Mouse (Mus musculus): ENCODE results near the gene Bola1. TPM values are rescaled to one million over a fixed set of nuclear protein-coding genes. Genes with fewer than 3 reads are reported as not detected.

Bola1 gene
- total and polyA plus RNA-seq, 2 experiments from 2014 or later, result 36.8 to 54.6 TPM

DNA sequence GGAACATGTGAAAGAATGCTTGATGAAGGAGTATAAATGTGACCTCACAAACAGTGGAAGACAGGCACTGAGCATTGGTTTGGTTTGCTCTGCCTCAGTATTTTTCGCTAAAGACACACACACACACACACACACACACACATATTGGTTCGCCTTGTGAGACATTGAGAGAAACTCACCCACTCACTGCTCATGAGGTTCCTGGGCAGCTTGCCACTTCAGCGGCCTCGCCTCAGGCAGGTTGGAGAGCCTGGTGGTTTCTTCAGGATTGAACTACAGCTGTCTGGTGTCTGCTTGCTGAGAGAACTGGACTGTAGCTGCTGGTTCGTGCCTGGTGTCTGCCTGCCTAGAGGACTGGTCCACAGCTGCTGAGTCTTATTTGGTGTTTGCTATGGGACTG lies 40.7 kb upstream of the Bola1 start:
- ATAC-seq (ENCODE audit: low FRiP score), result no peak
- Histone ChIP-seq H3K4me1 (ENCODE audit: insufficient read depth, low read length) (no peaks in the 10 kb centered on the region; the same call in none of the 2 replicates), H3K4me3 (ENCODE audit: low read depth, low read length) (no peak overlapping the region), H3K36me3 (ENCODE audit: insufficient read depth, low read length) (no peaks in the 10 kb centered on the region), H3K4me2 (ENCODE audit: low read depth, low read length, poor library complexity, severe bottlenecking) (no peak overlapping the region), H3K9ac (replicated peaks; ENCODE audit: low read length, poor library complexity, severe bottlenecking) (no peak overlapping the region), H3K27ac (ENCODE audit: low read depth, low read length) (no peak overlapping the region), H3K27me3 (ENCODE audit: insufficient read depth, low read length) (no peaks in the 10 kb centered on the region), H3K9me3 (ENCODE audit: low read length) (no peaks in the 10 kb centered on the region)
- no peak for TF ChIP-seq CTCF (IDR thresholded peaks at IDR 0.05)
- no peak for DNase-seq (ENCODE audit: low spot score)
- WGBS, result 95% methylated on average over 5 of the region's 5 CpGs

- H3K4me1 ChIP-seq (ENCODE audit: insufficient read depth, low read length), result no peaks in the 10 kb centered on the region; the same call in 1 of the 2 replicates
- no peaks in the 10 kb centered on the region for H3K36me3 ChIP-seq (ENCODE audit: insufficient read depth, low read length)
- H3K27me3 ChIP-seq (ENCODE audit: insufficient read depth, low read length), result no peaks in the 10 kb centered on the region
- no peak overlapping the region for H3K27ac ChIP-seq (ENCODE audit: low read depth, low read length)
- WGBS, result 87% methylated on average over 3 of the region's 3 CpGs
- H3K4me3 ChIP-seq (ENCODE audit: low read depth, low read length), result no peak overlapping the region
- H3K9me3 ChIP-seq (ENCODE audit: low read length), result no peaks in the 10 kb centered on the region
- no peak for TF ChIP-seq CTCF (IDR thresholded peaks at IDR 0.05)
- H3K9ac ChIP-seq (replicated peaks; ENCODE audit: low read length, poor library complexity, severe bottlenecking), result no peak overlapping the region
- no peak for ATAC-seq (ENCODE audit: low FRiP score)
- no peak overlapping the region for H3K4me2 ChIP-seq (ENCODE audit: low read depth, low read length, poor library complexity, severe bottlenecking)
- DNase-seq (ENCODE audit: low spot score), result no peak
Observed at GRCm38 (mm10) chr3:96257190-96257589, 37.7 kb upstream of the Bola1 start.

DNA sequence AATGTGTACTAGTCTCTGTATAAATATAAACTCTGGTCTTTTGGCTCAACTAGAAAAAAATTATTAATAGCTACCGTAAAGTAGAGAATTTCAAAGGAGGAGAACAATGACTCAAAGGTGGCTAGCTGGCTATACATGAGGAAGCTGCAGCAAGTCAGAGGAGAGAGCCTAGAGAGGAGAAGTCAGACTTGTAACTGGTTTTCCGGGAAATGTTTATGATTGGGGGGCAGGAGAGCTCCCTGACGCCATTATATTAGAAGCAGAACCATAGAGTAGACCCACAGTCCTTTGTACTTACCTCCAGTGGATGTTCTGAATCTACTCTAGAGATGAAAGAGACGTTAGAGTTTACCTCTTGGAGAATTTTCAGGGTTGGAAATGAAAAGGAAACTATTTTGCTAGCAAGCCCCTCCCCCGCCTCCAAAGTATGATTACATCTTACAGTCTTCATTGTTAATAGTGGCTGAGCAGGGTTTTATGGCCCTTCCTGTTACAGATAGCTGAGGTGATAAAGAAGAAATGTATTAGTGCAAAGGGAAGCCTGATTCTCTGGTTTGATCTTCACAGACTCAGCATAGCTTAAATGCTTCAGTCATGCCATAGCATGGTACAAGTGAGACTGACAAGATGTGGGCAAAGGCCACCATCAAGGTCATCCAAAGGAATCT lies 36.6 kb upstream of the Bola1 start:
- Histone ChIP-seq H3K4me1 (ENCODE audit: insufficient read depth, low read length) (no peaks in the 10 kb centered on the region), H3K36me3 (ENCODE audit: insufficient read depth, low read length) (no peaks in the 10 kb centered on the region), H3K27ac (ENCODE audit: low read depth, low read length) (no peak overlapping the region), H3K9me3 (ENCODE audit: low read length) (no peaks in the 10 kb centered on the region), H3K4me3 (ENCODE audit: low read depth, low read length) (no peak overlapping the region), H3K9ac (replicated peaks; ENCODE audit: low read length, poor library complexity, severe bottlenecking) (no peak overlapping the region), H3K27me3 (ENCODE audit: insufficient read depth, low read length) (no peaks in the 10 kb centered on the region), H3K4me2 (ENCODE audit: low read depth, low read length, poor library complexity, severe bottlenecking) (no peak overlapping the region)
- DNase-seq (ENCODE audit: low spot score) (no peak), ATAC-seq (ENCODE audit: low FRiP score) (no peak)
- TF ChIP-seq CTCF (IDR thresholded peaks at IDR 0.05), result no peak
- WGBS, result 80% methylated on average over 5 of the region's 5 CpGs

DNA sequence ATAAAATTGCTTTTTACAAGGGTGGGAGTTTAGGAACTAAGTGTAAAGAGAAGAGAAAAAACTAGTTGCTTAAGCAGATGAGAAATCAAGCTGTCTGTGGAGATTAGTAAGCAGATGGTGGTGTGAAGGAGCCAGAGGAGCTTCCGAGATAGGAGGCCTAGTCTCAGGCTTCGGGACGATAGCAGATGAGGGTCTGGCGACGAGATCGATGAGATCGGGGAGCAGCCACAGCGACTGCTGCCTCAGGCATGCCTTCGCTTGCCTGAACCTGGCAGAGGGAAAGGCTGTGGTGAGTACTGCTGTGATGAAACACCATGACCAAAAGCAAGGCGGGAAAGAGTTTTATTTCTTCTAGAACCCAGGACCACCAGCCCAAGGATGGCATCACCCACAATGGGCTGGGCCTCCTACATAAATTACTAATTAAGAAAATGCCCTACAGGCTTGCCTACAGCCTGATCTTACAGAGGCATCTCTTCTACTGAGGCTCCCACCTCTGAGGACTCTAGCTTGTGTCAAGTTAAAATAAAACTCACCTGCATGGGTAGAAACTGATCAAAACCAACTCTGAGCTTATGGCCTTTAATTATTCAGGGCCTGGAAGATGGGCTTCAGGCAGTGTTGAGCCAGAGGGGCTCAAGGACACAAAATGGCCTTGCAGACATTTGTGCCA lies 35.3 kb upstream of the Bola1 start:
- Histone ChIP-seq H3K4me3 (ENCODE audit: low read depth, low read length) (no peak overlapping the region), H3K9ac (replicated peaks; ENCODE audit: low read length, poor library complexity, severe bottlenecking) (no peak overlapping the region), H3K4me1 (ENCODE audit: insufficient read depth, low read length) (no peaks in the 10 kb centered on the region), H3K4me2 (ENCODE audit: low read depth, low read length, poor library complexity, severe bottlenecking) (no peak overlapping the region), H3K36me3 (ENCODE audit: insufficient read depth, low read length) (no peaks in the 10 kb centered on the region), H3K27me3 (ENCODE audit: insufficient read depth, low read length) (no peaks in the 10 kb centered on the region), H3K27ac (ENCODE audit: low read depth, low read length) (no peak overlapping the region), H3K9me3 (ENCODE audit: low read length) (no peaks in the 10 kb centered on the region)
- ATAC-seq (ENCODE audit: low FRiP score), result no peak
- TF ChIP-seq CTCF (IDR thresholded peaks at IDR 0.05), result no peak
- 55% methylated on average over 10 of the region's 10 CpGs for WGBS
- DNase-seq (ENCODE audit: low spot score), result peak; percentile 71

DNA sequence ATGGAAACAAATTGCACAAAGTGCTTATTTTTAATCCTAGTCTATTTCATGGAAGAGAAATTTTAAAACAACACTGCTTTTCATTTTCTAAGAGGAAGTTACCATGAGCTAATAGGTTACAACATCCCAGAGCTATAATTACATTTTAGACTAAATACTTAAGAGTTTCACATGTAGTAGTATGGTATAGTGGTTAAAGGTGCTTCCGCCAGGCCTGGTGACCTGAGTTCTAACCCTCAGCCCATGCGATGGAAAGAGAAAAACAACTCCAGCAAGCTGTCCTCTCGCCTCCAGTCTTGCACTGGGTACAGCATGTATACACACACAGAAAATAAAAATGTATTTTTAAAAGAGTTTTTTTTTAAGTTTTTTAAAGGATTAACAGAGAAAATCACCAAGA lies 32.3 kb upstream of the Bola1 start:
- DNase-seq (ENCODE audit: low spot score), result no peak
- no peak overlapping the region for H3K27ac ChIP-seq (ENCODE audit: low read depth, low read length)
- H3K27me3 ChIP-seq (ENCODE audit: insufficient read depth, low read length), result no peaks in the 10 kb centered on the region
- no peaks in the 10 kb centered on the region for H3K36me3 ChIP-seq (ENCODE audit: insufficient read depth, low read length)
- no peak for TF ChIP-seq CTCF (IDR thresholded peaks at IDR 0.05)
- no peak overlapping the region for H3K9ac ChIP-seq (replicated peaks; ENCODE audit: low read length, poor library complexity, severe bottlenecking)
- no peak overlapping the region for H3K4me3 ChIP-seq (ENCODE audit: low read depth, low read length)
- no peak overlapping the region for H3K4me2 ChIP-seq (ENCODE audit: low read depth, low read length, poor library complexity, severe bottlenecking)
- 92% methylated on average over 3 of the region's 3 CpGs for WGBS
- H3K9me3 ChIP-seq (ENCODE audit: low read length), result no peaks in the 10 kb centered on the region
- ATAC-seq (ENCODE audit: low FRiP score), result no peak
- H3K4me1 ChIP-seq (ENCODE audit: insufficient read depth, low read length), result no peaks in the 10 kb centered on the region

GRCm38 (mm10) chr3:96250890-96251289 lies 31.4 kb upstream of the Bola1 start:
- ATAC-seq (ENCODE audit: low FRiP score), result no peak
- WGBS, result 88% methylated on average over 3 of the region's 3 CpGs

More at GRCm38 (mm10) chr3:96250890-96251289, 31.4 kb upstream of the Bola1 start:
- H3K4me2 ChIP-seq (ENCODE audit: low read depth, low read length, poor library complexity, severe bottlenecking), result no peak overlapping the region
- no peak for DNase-seq (ENCODE audit: low spot score)
- no peak overlapping the region for H3K4me3 ChIP-seq (ENCODE audit: low read depth, low read length)
- H3K9me3 ChIP-seq (ENCODE audit: low read length), result no peaks in the 10 kb centered on the region
- no peaks in the 10 kb centered on the region for H3K27me3 ChIP-seq (ENCODE audit: insufficient read depth, low read length)
- H3K36me3 ChIP-seq (ENCODE audit: insufficient read depth, low read length), result no peaks in the 10 kb centered on the region
- no peaks in the 10 kb centered on the region for H3K4me1 ChIP-seq (ENCODE audit: insufficient read depth, low read length)
- no peak for TF ChIP-seq CTCF (IDR thresholded peaks at IDR 0.05)
- no peak overlapping the region for H3K27ac ChIP-seq (ENCODE audit: low read depth, low read length)
- no peak overlapping the region for H3K9ac ChIP-seq (replicated peaks; ENCODE audit: low read length, poor library complexity, severe bottlenecking)

All from midbrain, postnatal 0 days (tissue).